Mouse (Mus musculus): ENCODE results near the gene C2cd5. TPM values are rescaled to one million over a fixed set of nuclear protein-coding genes. Genes with fewer than 3 reads are reported as not detected.

The C2cd5 gene
- polyA plus RNA-seq, 1 experiment from 2014 or later = 44.2 TPM

DNA sequence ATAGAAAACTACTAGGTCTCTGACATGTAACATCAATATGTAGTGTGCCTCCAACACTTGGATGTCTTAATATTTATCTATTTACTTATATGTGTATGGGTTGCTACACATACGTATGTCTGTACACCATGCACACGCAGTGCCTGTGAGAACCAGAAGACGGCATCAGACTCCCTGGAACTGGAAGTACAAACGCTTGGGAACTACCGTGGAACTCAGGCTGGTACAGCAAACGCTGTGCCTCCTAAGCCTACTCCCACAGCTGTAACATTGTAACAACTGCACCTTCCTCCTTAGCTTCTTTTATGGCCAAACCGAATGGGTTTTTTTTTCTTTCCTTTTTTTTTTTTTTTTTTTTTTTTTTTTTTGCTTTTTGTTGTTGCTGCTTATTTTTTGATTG lies 10.4 kb upstream of the C2cd5 start:
- Histone ChIP-seq H3K9ac (no peak overlapping the region), H3K4me2 (no peak overlapping the region), H3K9me3 (no peaks in the 10 kb centered on the region), H3K36me3 (no peaks in the 10 kb centered on the region), H3K27me3 (no peaks in the 10 kb centered on the region), H3K4me3 (no peak overlapping the region), H3K4me1 (replicated peaks) (no peaks in the 10 kb centered on the region), H3K27ac (replicated peaks) (no peak overlapping the region)
- no peak for ATAC-seq (ENCODE audit: low read depth)
- WGBS = 84% methylated on average over 7 of the region's 7 CpGs

DNA sequence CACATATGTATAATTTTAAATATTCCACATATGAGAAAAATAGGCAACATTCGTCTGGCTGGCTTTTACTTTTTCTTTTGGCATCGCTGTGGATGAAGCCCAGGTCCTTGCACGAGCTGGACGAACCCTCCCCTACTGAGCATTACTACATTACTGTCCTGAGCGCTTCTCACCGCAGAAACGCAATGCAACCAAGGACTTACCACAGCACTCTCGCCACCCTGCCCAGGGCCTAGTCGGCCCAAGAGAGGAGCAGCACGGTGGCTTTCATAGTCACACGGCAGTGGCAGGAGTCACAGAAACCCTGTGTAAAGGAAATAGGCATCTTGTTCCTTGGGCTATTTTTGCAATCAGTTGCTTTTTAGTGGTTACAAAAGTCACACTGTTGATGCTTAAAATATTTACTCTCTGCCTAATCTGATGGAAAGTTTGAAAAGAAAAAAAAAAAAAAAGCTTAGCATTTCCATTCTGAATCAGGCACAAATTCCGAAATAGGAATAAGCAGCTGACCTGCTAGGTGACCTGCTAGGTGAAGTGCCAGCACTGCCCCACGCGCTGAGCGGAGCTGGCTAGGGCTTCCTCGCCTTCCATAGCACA lies 9.8 kb upstream of the C2cd5 start:
- Histone ChIP-seq H3K4me1 (replicated peaks) (no peaks in the 10 kb centered on the region), H3K4me2 (no peak overlapping the region), H3K4me3 (no peak overlapping the region), H3K9ac (no peak overlapping the region), H3K27me3 (no peaks in the 10 kb centered on the region), H3K36me3 (no peaks in the 10 kb centered on the region), H3K27ac (replicated peaks) (no peak overlapping the region), H3K9me3 (no peaks in the 10 kb centered on the region)
- 78% methylated on average over 16 of the region's 16 CpGs for WGBS
- no peak for ATAC-seq (ENCODE audit: low read depth)

- H3K4me3 ChIP-seq = no peak overlapping the region
- H3K9ac ChIP-seq = no peak overlapping the region
- whole genome bisulfite sequencing = 81% methylated on average over 13 of the region's 13 CpGs
- no peak overlapping the region for H3K4me2 ChIP-seq
- H3K9me3 ChIP-seq = no peaks in the 10 kb centered on the region
- ATAC-seq (ENCODE audit: low read depth) = no peak
- H3K4me1 ChIP-seq (replicated peaks) = no peaks in the 10 kb centered on the region
- no peak overlapping the region for H3K27ac ChIP-seq (replicated peaks)
- no peaks in the 10 kb centered on the region for H3K36me3 ChIP-seq
- H3K27me3 ChIP-seq = no peaks in the 10 kb centered on the region
Measured at GRCm38 (mm10) chr6:143108031-143108430, 8.1 kb upstream of the C2cd5 start.

DNA sequence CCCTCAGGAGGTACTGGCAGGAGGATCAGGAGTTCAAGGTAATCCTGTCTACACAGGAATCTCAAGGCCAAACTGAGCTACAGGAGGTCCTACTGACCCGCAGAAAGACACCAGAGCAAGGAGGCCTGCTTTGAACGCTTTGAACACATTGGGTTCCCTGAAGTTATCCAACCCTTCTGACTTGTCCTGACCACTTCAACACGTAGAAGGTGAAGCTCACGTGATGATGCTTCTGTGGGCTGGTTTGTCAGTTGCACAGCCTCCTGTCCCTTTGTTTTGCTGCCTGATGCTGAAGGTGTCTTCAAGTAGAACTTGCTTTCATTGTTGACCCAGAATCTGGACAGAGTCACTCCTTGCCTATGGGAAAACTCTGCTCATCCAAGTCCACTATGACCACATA lies 7.7 kb upstream of the C2cd5 start:
- ATAC-seq (ENCODE audit: low read depth) = no peak
- Histone ChIP-seq H3K4me2 (no peak overlapping the region), H3K4me1 (replicated peaks) (no peaks in the 10 kb centered on the region), H3K9ac (no peak overlapping the region), H3K36me3 (no peaks in the 10 kb centered on the region), H3K27me3 (no peaks in the 10 kb centered on the region), H3K27ac (replicated peaks) (no peak overlapping the region), H3K9me3 (no peaks in the 10 kb centered on the region), H3K4me3 (no peak overlapping the region)
- WGBS = 95% methylated on average over 4 of the region's 4 CpGs

DNA sequence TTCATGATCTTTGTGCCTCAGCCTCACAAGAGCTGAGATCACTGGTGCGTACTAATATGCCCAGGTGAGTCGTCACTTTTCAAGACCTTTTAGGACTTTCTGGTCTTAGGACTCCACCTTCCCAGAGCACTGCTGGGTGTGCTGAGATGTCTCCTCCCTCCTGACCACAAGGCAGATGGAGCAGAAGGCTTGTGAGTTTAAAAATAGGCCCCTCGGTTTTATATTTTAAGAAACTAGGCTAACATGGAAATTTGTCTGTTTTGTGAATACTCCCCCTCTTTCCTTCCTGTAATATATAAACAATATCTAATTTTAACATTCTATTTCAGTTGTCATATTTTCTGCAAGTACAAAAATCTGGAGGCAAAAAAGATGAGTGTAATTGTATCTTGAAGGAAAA lies 5.8 kb upstream of the C2cd5 start:
- WGBS = 85% methylated on average over 3 of the region's 3 CpGs
- H3K27me3 ChIP-seq = no peaks in the 10 kb centered on the region
- no peak overlapping the region for H3K4me2 ChIP-seq
- no peaks in the 10 kb centered on the region for H3K36me3 ChIP-seq
- no peaks in the 10 kb centered on the region for H3K9me3 ChIP-seq
- H3K4me1 ChIP-seq (replicated peaks) = no peaks in the 10 kb centered on the region
- H3K4me3 ChIP-seq = no peak overlapping the region
- H3K27ac ChIP-seq (replicated peaks) = no peak overlapping the region
- no peak overlapping the region for H3K9ac ChIP-seq
- no peak for ATAC-seq (ENCODE audit: low read depth)

- H3K4me2 ChIP-seq = no peak overlapping the region
- whole genome bisulfite sequencing = 65% methylated on average over 7 of the region's 7 CpGs
Measured at GRCm38 (mm10) chr6:143103981-143104680, 4.2 kb upstream of the C2cd5 start.

GRCm38 (mm10) chr6:143100478-143101115 lies 656 bp upstream of the C2cd5 start:
- Histone ChIP-seq H3K9me3 (no peaks in the 10 kb centered on the region), H3K4me1 (replicated peaks) (peaks cover 20% of the 10 kb centered on the region), H3K4me3 (peak overlapping the region; percentile 89), H3K9ac (peak overlapping the region; percentile 92), H3K27ac (replicated peaks) (peak overlapping the region; percentile 97; the same call in 1 of the 2 replicates), H3K4me2 (peak overlapping the region; percentile 72), H3K27me3 (no peaks in the 10 kb centered on the region), H3K36me3 (peaks cover 15% of the 10 kb centered on the region)
- WGBS = 54% methylated on average over 8 of the region's 8 CpGs
- ATAC-seq (ENCODE audit: low read depth) = no peak

More at GRCm38 (mm10) chr6:143103981-143104680, 4.2 kb upstream of the C2cd5 start:
- Histone ChIP-seq H3K27me3 (no peaks in the 10 kb centered on the region), H3K4me1 (replicated peaks) (peaks cover 1% of the 10 kb centered on the region; the same call in 1 of the 2 replicates), H3K27ac (replicated peaks) (no peak overlapping the region), H3K36me3 (no peaks in the 10 kb centered on the region), H3K9ac (no peak overlapping the region), H3K4me3 (no peak overlapping the region), H3K9me3 (no peaks in the 10 kb centered on the region)
- no peak for ATAC-seq (ENCODE audit: low read depth)

DNA sequence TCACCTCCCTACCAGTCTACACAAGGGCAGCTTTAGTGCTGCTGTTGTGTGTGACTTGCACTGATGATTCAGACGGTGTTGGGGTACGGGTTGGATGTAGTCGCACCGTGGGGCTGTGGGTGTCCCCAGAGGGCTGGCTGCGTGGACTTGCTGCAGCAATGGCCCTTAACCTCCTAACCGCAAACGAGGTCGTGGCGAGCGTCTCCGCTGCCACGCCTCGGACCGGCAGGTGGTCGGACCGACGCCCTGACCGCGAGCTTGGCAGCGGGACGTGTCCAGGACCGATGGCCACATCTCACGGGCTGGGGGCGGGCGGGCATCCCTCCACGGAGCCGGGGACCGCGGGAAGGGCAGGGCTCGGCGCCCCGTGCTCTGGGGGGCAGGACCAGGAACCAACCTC lies 660 bp downstream of the C2cd5 start:
- under 1% methylated on average over 32 of the region's 32 CpGs for WGBS
- H3K4me1 ChIP-seq (replicated peaks) = peaks cover 23% of the 10 kb centered on the region
- peak overlapping the region; percentile 72 for H3K4me2 ChIP-seq
- peak overlapping the region; percentile 97 for H3K27ac ChIP-seq (replicated peaks)
- ATAC-seq (ENCODE audit: low read depth) = peak; percentile 81
- H3K4me3 ChIP-seq = peak overlapping the region; percentile 89
- peaks cover 22% of the 10 kb centered on the region for H3K36me3 ChIP-seq
- peak overlapping the region; percentile 92 for H3K9ac ChIP-seq
- no peaks in the 10 kb centered on the region for H3K9me3 ChIP-seq
- H3K27me3 ChIP-seq = no peaks in the 10 kb centered on the region

DNA sequence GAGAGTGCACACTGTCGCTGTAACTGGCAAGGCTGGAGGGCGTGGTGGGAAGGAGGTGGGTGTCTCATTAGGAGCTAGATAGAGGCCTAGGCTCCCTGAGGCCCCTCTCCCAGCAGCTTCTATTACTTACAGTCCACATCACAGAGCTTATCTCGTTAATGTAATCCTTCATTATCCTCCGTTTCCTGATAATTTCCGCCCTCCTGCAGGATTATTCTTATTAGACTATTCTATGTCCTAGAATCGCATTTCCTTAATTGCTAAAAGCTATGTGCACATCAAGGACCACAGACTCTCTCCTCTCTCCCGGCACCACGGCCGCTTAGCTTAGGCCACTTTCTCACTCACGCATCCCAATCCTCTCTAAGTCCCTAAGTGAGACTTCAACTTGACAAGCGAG lies 4.8 kb downstream of the C2cd5 start:
- 85% methylated on average over 11 of the region's 11 CpGs for WGBS
- H3K9me3 ChIP-seq = no peaks in the 10 kb centered on the region
- no peak overlapping the region for H3K4me2 ChIP-seq
- H3K27me3 ChIP-seq = no peaks in the 10 kb centered on the region
- H3K9ac ChIP-seq = no peak overlapping the region
- H3K27ac ChIP-seq (replicated peaks) = no peak overlapping the region
- ATAC-seq (ENCODE audit: low read depth) = no peak
- H3K4me3 ChIP-seq = no peak overlapping the region
- H3K36me3 ChIP-seq = peaks cover 44% of the 10 kb centered on the region
- H3K4me1 ChIP-seq (replicated peaks) = peaks cover 23% of the 10 kb centered on the region

DNA sequence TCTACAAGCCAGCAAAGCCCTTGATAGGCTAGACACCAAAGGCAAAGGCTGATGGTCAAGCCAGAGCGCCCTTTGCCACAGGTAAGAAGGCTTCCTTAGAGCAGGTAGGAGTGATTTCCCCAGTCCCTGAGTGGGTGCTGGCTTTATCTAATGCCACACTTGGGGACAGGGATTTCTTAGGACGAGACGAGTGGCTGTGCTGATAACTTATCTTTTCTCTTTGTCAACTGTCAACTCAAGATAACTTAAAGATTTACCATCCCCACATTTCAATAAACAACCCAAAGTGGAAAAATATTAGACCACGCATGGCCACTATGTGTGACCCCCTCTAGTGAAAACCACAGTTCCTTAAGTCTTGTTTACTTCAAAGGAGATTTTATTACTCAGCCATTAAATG lies 7.1 kb downstream of the C2cd5 start:
- no peak overlapping the region for H3K4me3 ChIP-seq
- no peaks in the 10 kb centered on the region for H3K27me3 ChIP-seq
- ATAC-seq (ENCODE audit: low read depth) = no peak
- peaks cover 10% of the 10 kb centered on the region for H3K4me1 ChIP-seq (replicated peaks)
- H3K36me3 ChIP-seq = peaks cover 63% of the 10 kb centered on the region
- 85% methylated on average over 4 of the region's 4 CpGs for WGBS
- H3K9me3 ChIP-seq = no peaks in the 10 kb centered on the region
- no peak overlapping the region for H3K4me2 ChIP-seq
- no peak overlapping the region for H3K27ac ChIP-seq (replicated peaks)
- H3K9ac ChIP-seq = no peak overlapping the region

DNA sequence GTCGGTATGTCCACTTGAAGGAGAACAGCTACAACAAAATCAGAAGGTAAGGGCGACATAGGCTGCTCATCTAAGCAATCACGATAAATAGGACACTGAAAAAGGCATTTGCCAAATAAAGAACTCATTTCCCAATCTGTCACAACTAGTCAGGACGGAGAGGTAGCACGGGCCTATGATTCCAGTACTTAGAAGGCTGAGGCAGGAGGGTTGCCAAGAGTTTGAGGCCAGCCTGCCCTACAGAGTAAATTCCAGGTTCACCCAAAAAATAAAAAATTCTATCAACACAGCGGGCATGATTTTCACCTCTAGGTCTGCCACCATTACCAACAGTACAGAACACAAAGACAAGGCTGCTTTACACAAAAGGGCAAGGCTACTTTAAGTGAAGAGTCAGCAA lies 8.9 kb downstream of the C2cd5 start:
- Histone ChIP-seq H3K4me3 (no peak overlapping the region), H3K36me3 (peaks cover 68% of the 10 kb centered on the region), H3K27ac (replicated peaks) (no peak overlapping the region), H3K27me3 (no peaks in the 10 kb centered on the region), H3K4me1 (replicated peaks) (0 out of 2 replicates have a peak, but pooled peaks cover 3% of the 10 kb centered on the region), H3K9me3 (no peaks in the 10 kb centered on the region), H3K9ac (no peak overlapping the region), H3K4me2 (no peak overlapping the region)
- ATAC-seq (ENCODE audit: low read depth) = no peak
- WGBS = 97% methylated on average over 6 of the region's 6 CpGs

DNA sequence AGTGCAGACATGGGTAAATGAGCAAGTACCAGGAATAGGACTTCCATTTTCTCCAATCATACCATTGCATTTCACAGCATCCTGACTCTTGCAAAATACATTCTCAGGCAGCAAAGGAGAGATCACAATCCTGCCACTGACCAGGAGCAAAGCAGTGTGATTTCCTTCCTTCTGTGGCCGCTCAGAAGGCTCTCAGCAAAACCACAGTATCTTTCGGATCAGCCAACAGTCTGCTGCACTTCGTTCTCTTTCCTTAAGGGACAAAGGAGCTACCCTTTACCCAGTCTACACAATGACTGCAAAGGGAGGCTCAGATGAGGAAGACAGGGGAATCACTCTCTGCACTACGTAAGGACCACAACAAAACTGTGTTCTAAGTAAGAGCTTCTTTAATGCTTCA lies 12.6 kb downstream of the C2cd5 start:
- Histone ChIP-seq H3K9me3 (no peaks in the 10 kb centered on the region), H3K27me3 (no peaks in the 10 kb centered on the region), H3K4me2 (no peak overlapping the region), H3K36me3 (peaks cover 90% of the 10 kb centered on the region), H3K4me3 (no peak overlapping the region), H3K4me1 (replicated peaks) (no peaks in the 10 kb centered on the region), H3K27ac (replicated peaks) (no peak overlapping the region), H3K9ac (no peak overlapping the region)
- no peak for ATAC-seq (ENCODE audit: low read depth)
- 96% methylated on average over 4 of the region's 4 CpGs for WGBS

Measured in neural tube, embryonic 13.5 days (tissue).